Mouse (Mus musculus) C2C12 (cell line): ENCODE data around the gene Ccdc40. TPM values are rescaled to one million over a fixed set of nuclear protein-coding genes. Genes with fewer than 3 reads are reported as not detected.
"Not testable (repeated sequence)": the region's sequence is repeated elsewhere in the genome, so short reads cannot be mapped to it uniquely, and the experiment has no call there.

Source experiments
- H3K27me3 ChIP-seq: one replicate; pipeline ENCODE4 v1.6.1; 2011; ENCODE audit not compliant: control insufficient read depth, insufficient read depth, insufficient read length
- H3K36me3 ChIP-seq: one replicate; pipeline ENCODE4 v1.6.1; 2011; ENCODE audit not compliant: control insufficient read depth, insufficient read depth
- H3K4me3 ChIP-seq: one replicate; pipeline ENCODE4 v1.5.1; 2011; ENCODE audit warnings: mild to moderate bottlenecking, control low read depth; ENCODE audit not compliant: poor library complexity, insufficient read depth, severe bottlenecking
- H3K79me2 ChIP-seq: one replicate; pipeline ENCODE4 v1.6.1; 2011; ENCODE audit not compliant: control insufficient read depth, insufficient read depth
- H3K79me3 ChIP-seq: one replicate; pipeline ENCODE4 v1.6.1; 2011; ENCODE audit warnings: low read depth, control low read depth
- H3ac ChIP-seq: one replicate; pipeline ENCODE3; 2011; ENCODE audit warnings: low read depth; ENCODE audit not compliant: control insufficient read depth, insufficient read length
- CEBPB ChIP-seq: IDR thresholded peaks from one replicate; pipeline ENCODE4 v1.6.1; 2011; ENCODE audit warnings: low read depth, mild to moderate bottlenecking, control low read depth, moderate library complexity
- CTCF ChIP-seq: IDR thresholded peaks from one replicate; pipeline ENCODE4 v1.5.1; 2011; ENCODE audit not compliant: control insufficient read depth, insufficient read depth, insufficient read length
- FOSL1 ChIP-seq: IDR thresholded peaks from one replicate; pipeline ENCODE4 v1.8.0; 2011; ENCODE audit warnings: mild to moderate bottlenecking, low read length; ENCODE audit not compliant: poor library complexity, insufficient read depth, severe bottlenecking
- MAX ChIP-seq: IDR thresholded peaks from one replicate; pipeline ENCODE4 v1.6.1; 2011; ENCODE audit warnings: mild to moderate bottlenecking, control low read depth
- MYOD1 ChIP-seq: IDR thresholded peaks from one replicate; pipeline ENCODE4 v1.6.1; 2011; ENCODE audit warnings: low read depth; ENCODE audit not compliant: control insufficient read depth, insufficient read length
- MYOG ChIP-seq: IDR thresholded peaks from one replicate; pipeline ENCODE4 v1.6.1; 2011; ENCODE audit not compliant: control insufficient read depth, insufficient read length; ENCODE audit errors: extremely low read depth
- USF1 ChIP-seq: IDR thresholded peaks from one replicate; pipeline ENCODE4 v1.6.1; 2011; ENCODE audit warnings: low read depth, mild to moderate bottlenecking, control low read depth, moderate library complexity
- polyA plus RNA-seq: library from polyadenylated mRNA; unstranded; fragments of >200 nt; fragmentation: generic; extraction: Trizol; gene quantifications from one replicate; pipeline ENCODE4 v1.2.1, GENCODE M21; 2012; ENCODE audit warnings: missing spikeins

Gene Ccdc40
- polyA plus RNA-seq, 1 experiment, result 0.12 TPM

DNA sequence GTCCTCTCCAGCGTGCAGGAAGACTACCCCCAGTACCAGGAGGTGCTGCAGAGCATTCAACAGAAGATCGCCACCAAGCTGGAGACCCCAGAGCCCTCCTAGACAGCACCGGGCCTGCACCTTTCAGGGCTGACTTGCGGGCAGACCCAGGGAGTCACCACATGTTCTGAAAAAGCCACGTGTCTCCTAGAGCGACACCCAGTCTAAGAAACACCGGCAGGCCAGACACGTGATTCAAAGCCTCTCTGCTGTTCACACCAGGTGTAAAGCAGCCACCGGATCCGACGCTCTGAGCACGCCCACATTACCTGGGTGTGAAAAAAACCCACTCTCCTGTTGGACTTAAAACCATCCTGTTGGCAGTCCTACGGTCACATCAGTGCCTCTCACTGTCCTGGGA lies 36.0 kb downstream of the Ccdc40 start:
- Histone ChIP-seq H3K4me3 (no peak overlapping the region), H3K79me3 (no peaks in the 10 kb centered on the region), H3K36me3 (no peaks in the 10 kb centered on the region), H3ac (no peak overlapping the region), H3K79me2 (no peaks in the 10 kb centered on the region), H3K27me3 (peaks cover 32% of the 10 kb centered on the region)
- TF ChIP-seq USF1 (no peak), CEBPB (no peak), MYOG (no peak), MAX (no peak), MYOD1 (no peak), FOSL1 (no peak), CTCF (no peak)

DNA sequence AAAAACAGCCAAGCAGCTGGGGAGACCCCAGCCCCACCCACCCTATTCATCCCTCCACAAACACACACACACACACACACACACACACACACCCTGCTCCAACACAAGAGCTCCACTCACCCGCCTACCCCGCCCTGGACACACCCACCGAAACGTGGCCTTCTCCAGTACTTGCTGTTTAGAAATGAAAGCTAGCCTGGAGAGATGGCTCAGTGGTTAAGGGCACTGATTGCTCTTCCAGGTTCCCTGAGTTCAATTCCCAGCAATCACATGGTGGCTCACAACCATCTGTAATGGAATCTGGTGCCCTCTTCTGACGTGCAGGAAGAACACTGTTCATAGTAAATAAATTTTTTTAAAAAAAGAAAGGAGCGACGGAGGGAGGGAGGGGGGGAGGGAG lies 37.4 kb downstream of the Ccdc40 start:
- H3K79me2 ChIP-seq, result no peaks in the 10 kb centered on the region
- no peak for TF ChIP-seq FOSL1
- no peak for TF ChIP-seq CEBPB
- TF ChIP-seq MYOG, result no peak
- TF ChIP-seq MYOD1, result no peak
- no peak overlapping the region for H3ac ChIP-seq
- no peaks in the 10 kb centered on the region for H3K79me3 ChIP-seq
- no peak overlapping the region for H3K4me3 ChIP-seq
- H3K27me3 ChIP-seq, result peaks cover 21% of the 10 kb centered on the region
- no peaks in the 10 kb centered on the region for H3K36me3 ChIP-seq

DNA sequence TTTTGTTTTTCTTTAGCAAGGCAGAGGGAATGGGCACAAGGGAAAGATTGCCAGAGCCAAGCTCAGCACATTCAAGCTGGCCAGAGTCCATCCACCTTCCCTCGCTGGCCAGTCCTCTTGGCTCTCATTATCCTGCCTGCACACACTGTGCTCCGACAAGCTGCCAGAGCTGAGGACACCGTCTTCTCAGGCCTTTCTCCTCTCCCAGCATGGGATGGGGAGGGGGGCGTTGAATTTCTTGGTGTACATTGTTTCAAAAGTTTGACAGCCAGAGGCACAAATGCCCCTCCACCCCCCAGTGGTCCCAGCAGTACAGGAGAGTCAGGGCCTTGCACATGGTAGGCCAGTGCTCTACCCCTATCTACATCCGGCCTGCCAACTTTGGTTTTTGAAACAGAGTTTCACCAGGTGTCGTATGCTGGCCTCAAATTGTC lies 38.9 kb downstream of the Ccdc40 start:
- no peak overlapping the region for H3ac ChIP-seq
- no peaks in the 10 kb centered on the region for H3K36me3 ChIP-seq
- peaks cover 11% of the 10 kb centered on the region for H3K27me3 ChIP-seq
- H3K79me2 ChIP-seq, result no peaks in the 10 kb centered on the region
- no peaks in the 10 kb centered on the region for H3K79me3 ChIP-seq
- H3K4me3 ChIP-seq, result no peak overlapping the region
- TF ChIP-seq FOSL1 (no peak), USF1 (no peak), CTCF (no peak), CEBPB (no peak), MYOG (no peak), MAX (no peak), MYOD1 (no peak)

DNA sequence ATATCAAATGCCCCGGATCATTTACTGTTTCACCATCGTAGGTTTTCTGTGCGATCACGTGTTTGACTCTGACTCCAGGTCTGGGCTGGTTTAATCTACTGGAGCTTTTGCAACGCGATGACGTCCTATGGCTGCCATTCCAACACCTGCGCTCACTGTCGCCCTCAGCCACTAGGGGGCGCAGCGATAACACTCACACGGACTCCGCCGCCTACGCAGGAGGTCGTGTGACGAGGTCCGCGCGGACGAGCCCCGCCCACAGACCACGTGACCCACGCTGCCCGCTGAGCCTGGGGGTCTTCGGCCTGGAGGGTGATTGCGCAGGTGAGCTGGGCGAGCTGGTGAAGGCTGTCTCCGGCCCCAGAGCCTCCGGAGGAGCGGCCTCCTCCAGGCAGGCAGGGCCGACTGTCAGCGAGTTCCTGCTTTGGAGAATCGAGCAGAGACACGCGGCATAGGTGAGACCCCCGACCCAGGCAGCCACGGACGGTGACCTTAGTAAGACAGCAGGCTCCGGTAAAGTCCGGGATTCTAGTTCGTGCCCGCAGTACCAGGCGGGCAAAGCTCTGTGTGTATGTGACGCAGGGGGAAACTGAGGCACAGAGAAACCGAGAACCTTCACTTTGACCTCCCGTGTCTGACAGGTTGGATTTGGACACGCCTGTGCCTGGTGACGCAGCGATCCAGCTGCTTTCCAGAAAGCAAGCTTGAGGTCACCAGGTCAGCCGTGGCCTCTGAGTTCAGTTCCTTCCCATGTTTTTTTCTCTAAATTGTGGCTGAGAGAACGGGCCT lies 39.6 kb downstream of the Ccdc40 start, which contains the start of gene Gaa:
Gene Gaa (plus strand): TSS at position 120 of the 789 bp plus-strand sequence.
- H3K4me3 ChIP-seq, result peak within 1 kb of the TSS; percentile 56
- TF ChIP-seq USF1 (peak; percentile 95), MYOD1 (peak; percentile 48), FOSL1 (no peak), MYOG (no peak), CTCF (peak; percentile 98), MAX (peak; percentile 38), CEBPB (no peak)
- H3K79me2 ChIP-seq, result no peaks in the 10 kb centered on the region
- H3K79me3 ChIP-seq, result no peaks in the 10 kb centered on the region
- peaks cover 10% of the 10 kb centered on the region for H3K27me3 ChIP-seq
- H3ac ChIP-seq, result peak within 1 kb of the TSS; percentile 62
- no peaks in the 10 kb centered on the region for H3K36me3 ChIP-seq

DNA sequence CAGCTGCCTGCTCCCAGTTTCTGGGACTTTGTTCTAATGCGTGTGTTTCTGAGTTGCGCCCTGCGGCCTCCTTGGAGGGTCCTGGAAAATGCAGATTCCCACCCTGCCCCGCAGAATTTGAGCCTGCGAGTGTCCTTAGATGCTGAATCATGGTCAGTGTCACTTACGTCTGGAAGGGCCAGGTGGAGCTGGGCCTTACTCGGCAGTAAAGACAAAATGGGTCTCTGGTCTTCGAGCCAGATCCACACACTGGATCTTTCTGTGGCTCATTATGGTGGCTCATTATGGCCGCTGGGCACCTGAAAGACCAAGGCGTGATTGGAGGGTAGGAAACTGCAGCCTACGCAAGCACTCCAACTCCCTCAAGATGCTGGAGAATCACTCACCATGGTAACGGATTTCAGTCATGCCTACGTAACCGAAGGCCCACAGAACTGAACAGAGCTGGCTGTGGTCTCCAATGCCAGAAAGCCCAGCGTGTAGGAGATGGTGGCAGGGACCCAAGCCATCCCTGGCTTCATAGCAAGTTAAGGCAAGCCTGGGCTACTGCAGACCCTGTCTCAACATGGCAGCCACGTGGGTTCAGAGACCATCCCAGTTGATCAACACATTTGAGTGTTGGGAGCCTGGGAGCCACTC lies 40.3 kb downstream of the Ccdc40 start:
- H3K79me3 ChIP-seq, result no peaks in the 10 kb centered on the region
- no peak overlapping the region for H3ac ChIP-seq
- no peaks in the 10 kb centered on the region for H3K36me3 ChIP-seq
- H3K79me2 ChIP-seq, result no peaks in the 10 kb centered on the region
- no peak for TF ChIP-seq FOSL1
- TF ChIP-seq MAX, result no peak
- no peak for TF ChIP-seq CTCF
- no peak for TF ChIP-seq MYOG
- no peak for TF ChIP-seq USF1
- no peak for TF ChIP-seq MYOD1
- no peak for TF ChIP-seq CEBPB
- peak overlapping the region; percentile 56 for H3K4me3 ChIP-seq
- peaks cover 7% of the 10 kb centered on the region for H3K27me3 ChIP-seq

DNA sequence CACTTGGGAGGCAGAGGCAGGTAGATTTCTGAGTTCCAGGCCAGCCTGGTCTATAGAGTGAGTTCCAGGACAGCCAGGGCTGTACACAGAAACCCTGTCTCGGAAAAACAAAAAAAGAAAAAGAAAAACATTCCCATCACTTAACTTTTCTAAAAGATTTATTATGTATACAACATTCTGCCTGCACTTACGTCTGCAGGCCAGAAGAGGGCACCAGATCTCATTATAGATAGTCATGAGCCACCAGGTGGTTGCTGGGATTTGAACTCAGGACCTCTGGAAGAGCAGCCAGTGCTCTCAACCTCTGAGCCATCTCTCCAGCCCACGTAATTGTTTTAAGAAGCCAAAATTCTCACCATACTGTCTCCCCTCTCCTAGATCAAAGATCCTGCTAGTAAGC lies 44.1 kb downstream of the Ccdc40 start:
- not testable (repeated sequence) for H3K79me2 ChIP-seq, H3ac ChIP-seq, H3K79me3 ChIP-seq, H3K4me3 ChIP-seq, H3K27me3 ChIP-seq, H3K36me3 ChIP-seq
